Mouse (Mus musculus) left cerebral cortex, adult 6 months (tissue): ENCODE measurements around the gene Olfr112. TPM values are rescaled to one million over a fixed set of nuclear protein-coding genes. Genes with fewer than 3 reads are reported as not detected.

Experiments
- long read RNA-seq, 2 experiments: library from polyadenylated mRNA; unstranded; transcript quantifications; one replicate each; pipeline ENCODE4 v2.0.0; 2019 to 2020
- polyA plus RNA-seq: library from polyadenylated mRNA; unstranded; fragments of <200 nt; fragmentation: Nextera tagmentation; gene quantifications from 2 replicates; pipeline ENCODE4 v1.2.3, GENCODE M21; 2021

Olfr112 gene
- polyA plus RNA-seq = not detected in 2 replicates
- long read RNA-seq, experiment 1 = 0 reads
- long read RNA-seq, experiment 2 = 0 reads

GRCm38 (mm10) chr17:37569351-37569750 is at the start of gene Olfr112:
Olfr112 (minus strand) TSS chr17:37569451.

GRCm38 (mm10) chr17:37592643-37593042 is 23.4 kb upstream of the Olfr112 start, which contains the start of gene Olfr114:
Olfr114 (minus strand) TSS chr17:37592743.

GRCm38 (mm10) chr17:37577563-37577962 is 8.3 kb upstream of the Olfr112 start, which contains the start of gene Olfr113:
Olfr113 (minus strand) TSS chr17:37577663.

Other genes with a start within 250 kb of the Olfr112 start
- gene Olfr103, start 229.8 kb downstream of the Olfr112 start, polyA plus RNA-seq = not detected in 2 replicates
- not detected in 2 replicates for gene Olfr104-ps, start 209.9 kb downstream of the Olfr112 start, polyA plus RNA-seq
- not detected in 2 replicates for gene Olfr105-ps, start 190.4 kb downstream of the Olfr112 start, polyA plus RNA-seq
- gene Olfr106-ps, start 179.1 kb downstream of the Olfr112 start, polyA plus RNA-seq = not detected in 2 replicates
- gene Olfr107, start 170.2 kb downstream of the Olfr112 start, polyA plus RNA-seq = not detected in 2 replicates
- gene Olfr108, start 124.0 kb downstream of the Olfr112 start, polyA plus RNA-seq = not detected in 2 replicates
- not detected in 2 replicates for gene Olfr109, start 110.5 kb downstream of the Olfr112 start, polyA plus RNA-seq
- not detected in 2 replicates for gene H2-M2, start 85.9 kb downstream of the Olfr112 start, polyA plus RNA-seq
- not detected in 2 replicates for gene Olfr110, start 77.0 kb downstream of the Olfr112 start, polyA plus RNA-seq
- 0.11 TPM in 1 of 2 replicates, not detected in the other for gene Olfr111, start 61.4 kb downstream of the Olfr112 start, polyA plus RNA-seq
- not detected in 2 replicates for gene Olfr113, start 8.2 kb upstream of the Olfr112 start, polyA plus RNA-seq
- not detected in 2 replicates for gene Olfr114, start 23.3 kb upstream of the Olfr112 start, polyA plus RNA-seq
- gene Olfr115, start 57.7 kb upstream of the Olfr112 start, polyA plus RNA-seq = not detected in 2 replicates
- not detected in 2 replicates for gene Olfr116, start 57.7 kb upstream of the Olfr112 start, polyA plus RNA-seq
- gene Olfr117, start 94.3 kb upstream of the Olfr112 start, polyA plus RNA-seq = not detected in 2 replicates
- gene Olfr118, start 97.5 kb upstream of the Olfr112 start, polyA plus RNA-seq = not detected in 2 replicates
- gene Olfr119, start 127.1 kb upstream of the Olfr112 start, polyA plus RNA-seq = not detected in 2 replicates
- gene Olfr120, start 152.4 kb upstream of the Olfr112 start, polyA plus RNA-seq = not detected in 2 replicates
- gene Olfr121, start 179.4 kb upstream of the Olfr112 start, polyA plus RNA-seq = not detected in 2 replicates
- not detected in 2 replicates for gene Olfr122, start 199.2 kb upstream of the Olfr112 start, polyA plus RNA-seq
- not detected in 2 replicates for gene Olfr123, start 224.1 kb upstream of the Olfr112 start, polyA plus RNA-seq
- not detected in 2 replicates for gene Olfr124, start 230.4 kb upstream of the Olfr112 start, polyA plus RNA-seq